Mouse (Mus musculus) WW6 (cell line): Measurements from ENCODE around the gene Emc10.
A peak's percentile ranks its signal among the peaks of the same experiment; 100 is the strongest.

Experiments used
- DNase-seq: peaks from one replicate; pipeline ENCODE4 v3.0.0-alpha.2; 2013; ENCODE audit warnings: low read depth, low spot score

Emc10 gene

DNA sequence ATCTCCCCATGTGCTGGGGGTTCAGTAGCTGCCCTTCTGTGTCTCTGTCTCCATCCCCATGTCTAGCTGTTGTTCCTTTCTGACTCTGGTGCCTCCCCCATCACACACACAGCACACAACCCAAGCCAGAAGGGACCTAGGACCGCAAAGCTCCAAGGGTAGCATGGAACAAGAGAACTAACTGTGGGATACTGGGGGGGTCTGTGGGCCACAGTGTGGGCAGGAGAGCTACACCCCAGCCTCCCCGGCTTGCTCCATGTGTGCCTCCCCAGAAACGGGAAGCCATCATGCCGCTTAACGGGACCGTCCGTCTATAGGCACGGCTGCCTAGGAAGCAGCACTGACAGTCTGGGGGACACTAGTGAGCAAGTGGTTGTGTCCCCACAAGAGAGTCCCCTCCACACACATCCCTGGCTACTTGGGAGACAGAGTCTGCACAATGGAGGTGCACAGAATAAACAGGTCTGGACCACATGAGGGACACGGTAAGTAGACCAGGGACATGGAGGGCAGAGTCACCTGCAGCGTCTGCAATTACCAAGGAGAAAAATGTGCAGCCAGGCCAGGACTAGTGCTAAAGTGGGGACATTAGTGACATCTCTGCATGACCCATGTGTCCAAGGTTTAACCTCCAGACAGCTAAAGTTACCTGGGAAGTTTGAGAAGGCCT, 32.6 kb downstream of the Emc10 start:
- DNase-seq: no peak

DNA sequence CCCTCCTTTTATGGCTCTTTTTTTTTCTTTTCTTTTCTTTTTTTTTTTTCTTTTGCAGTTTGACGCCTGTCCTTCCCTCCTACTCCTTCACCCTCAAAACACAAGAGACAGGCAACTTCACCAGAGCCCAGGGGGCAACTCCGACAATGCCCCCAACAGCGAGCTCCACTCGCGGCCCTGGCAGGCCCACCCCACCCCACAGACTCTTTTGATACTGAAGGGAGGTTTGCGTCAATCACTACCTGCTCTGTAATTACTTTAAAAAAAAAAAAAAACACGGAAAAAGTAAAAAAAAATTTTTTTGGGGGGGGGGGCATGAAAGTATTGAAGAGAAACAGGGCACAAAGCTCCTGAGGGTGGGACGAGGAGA, 33.3 kb downstream of the Emc10 start:
- no peak for DNase-seq

DNA sequence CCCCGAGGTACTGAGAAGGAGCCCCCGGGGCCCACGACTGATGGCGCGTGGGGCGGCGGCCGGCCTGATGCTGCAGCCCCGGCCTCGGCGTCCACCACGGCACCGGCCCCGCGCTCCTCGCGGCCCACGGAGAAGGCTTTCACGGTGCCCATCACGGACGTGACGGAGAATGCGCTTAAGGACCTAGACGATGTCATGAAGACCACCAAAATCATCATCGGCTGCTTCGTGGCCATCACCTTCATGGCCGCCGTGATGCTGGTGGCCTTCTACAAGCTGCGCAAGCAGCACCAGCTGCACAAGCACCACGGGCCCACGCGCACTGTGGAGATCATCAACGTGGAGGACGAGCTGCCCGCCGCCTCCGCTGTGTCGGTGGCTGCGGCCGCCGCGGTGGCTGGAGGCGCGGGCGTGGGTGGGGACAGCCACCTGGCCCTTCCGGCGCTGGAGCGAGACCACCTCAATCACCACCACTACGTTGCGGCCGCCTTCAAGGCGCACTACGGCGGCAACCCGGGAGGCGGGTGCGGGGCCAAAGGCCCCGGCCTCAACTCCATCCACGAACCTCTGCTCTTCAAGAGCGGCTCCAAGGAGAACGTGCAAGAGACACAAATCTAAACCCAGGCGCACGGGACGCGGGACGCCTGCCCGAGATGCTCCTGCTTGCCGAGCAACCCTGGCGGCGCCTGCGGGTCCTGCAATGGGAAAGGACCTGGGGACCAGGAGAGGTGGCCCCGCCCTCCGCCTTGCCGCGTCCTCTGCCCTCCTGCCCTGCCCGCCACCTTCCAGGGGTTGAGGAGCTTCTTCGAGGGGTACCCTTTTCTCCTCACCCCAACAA, 33.9 kb downstream of the Emc10 start:
- DNase-seq: peak; percentile 75

DNA sequence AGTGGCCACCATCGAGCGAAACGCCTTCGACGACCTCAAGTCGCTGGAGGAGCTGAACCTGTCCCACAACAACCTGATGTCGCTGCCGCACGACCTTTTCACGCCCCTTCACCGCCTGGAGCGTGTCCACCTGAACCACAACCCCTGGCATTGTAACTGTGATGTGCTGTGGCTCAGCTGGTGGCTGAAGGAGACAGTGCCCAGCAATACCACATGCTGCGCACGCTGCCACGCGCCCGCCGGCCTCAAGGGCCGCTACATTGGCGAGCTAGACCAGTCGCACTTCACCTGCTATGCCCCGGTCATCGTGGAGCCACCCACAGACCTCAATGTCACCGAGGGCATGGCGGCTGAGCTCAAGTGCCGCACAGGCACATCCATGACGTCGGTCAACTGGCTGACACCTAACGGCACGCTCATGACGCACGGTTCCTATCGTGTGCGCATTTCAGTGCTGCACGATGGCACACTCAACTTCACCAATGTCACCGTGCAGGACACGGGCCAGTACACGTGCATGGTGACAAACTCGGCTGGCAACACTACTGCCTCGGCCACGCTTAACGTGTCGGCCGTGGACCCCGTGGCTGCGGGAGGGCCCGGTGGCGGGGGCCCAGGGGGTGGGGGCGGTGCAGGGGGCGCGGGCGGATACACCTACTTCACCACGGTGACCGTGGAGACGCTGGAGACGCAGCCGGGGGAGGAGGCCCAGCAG, 34.7 kb downstream of the Emc10 start:
- DNase-seq: no peak

DNA sequence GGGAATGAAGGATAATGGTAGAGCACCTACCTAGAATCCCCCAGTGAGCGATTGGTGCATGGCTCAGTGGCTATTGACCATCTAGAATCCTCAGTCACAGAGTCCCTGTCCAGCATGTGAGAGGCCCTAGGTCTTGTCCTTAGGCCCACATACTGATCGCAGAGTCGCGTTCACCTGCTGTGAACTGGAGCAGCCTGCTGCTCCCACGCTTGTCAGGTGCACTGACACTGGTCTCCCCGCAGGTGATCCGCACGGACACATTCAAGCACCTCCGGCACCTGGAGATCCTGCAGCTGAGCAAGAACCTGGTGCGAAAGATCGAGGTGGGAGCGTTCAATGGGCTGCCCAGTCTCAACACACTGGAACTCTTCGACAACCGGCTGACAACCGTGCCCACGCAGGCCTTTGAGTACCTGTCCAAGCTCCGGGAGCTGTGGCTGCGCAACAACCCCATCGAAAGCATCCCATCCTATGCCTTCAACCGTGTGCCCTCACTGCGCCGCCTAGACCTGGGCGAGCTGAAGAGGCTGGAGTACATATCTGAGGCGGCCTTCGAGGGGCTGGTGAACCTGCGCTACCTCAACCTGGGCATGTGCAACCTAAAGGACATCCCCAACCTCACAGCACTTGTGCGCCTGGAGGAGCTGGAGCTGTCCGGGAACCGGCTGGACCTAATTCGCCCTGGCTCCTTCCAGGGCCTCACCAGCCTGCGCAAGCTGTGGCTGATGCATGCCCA, 35.4 kb downstream of the Emc10 start:
- DNase-seq: no peak

DNA sequence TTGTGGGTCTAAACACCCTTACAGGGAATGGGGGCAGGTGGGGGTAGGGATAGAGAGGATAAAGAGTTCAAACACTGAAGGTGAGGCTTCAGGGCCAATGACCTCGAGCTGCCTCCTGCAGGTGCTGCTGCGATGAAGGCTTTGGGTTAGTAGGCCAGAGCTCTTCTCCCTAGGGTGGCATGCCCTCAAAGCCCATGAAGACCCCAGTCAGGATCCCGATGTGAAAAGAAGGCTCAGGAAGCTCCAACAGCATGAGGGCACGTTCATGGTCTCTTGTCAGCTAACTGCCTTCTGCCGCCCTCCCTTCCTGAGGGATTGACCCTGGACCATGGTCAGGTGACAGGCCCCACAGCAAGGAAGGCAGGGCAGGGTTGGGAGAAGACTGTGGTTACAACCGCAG, 36.3 kb downstream of the Emc10 start:
- DNase-seq: no peak

DNA sequence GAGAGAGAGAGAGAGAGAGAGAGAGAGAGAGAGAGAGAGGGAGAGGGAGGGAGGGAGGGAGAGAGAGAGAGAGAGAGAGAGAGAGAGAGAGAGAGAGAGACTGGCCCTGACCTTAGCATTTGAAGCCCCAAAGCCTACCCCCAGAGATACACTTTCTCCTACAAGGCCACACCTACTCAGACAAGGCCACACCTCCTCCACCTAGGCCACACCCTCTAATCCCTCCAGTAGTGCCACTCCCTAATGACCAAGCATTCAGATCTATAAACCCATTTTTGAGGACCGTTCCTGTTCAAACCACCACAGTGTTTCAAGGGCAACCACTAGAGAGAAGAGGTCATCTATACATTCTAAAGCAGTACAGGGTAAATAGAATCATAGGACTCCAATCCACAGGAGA, 40.0 kb downstream of the Emc10 start:
- no peak for DNase-seq

DNA sequence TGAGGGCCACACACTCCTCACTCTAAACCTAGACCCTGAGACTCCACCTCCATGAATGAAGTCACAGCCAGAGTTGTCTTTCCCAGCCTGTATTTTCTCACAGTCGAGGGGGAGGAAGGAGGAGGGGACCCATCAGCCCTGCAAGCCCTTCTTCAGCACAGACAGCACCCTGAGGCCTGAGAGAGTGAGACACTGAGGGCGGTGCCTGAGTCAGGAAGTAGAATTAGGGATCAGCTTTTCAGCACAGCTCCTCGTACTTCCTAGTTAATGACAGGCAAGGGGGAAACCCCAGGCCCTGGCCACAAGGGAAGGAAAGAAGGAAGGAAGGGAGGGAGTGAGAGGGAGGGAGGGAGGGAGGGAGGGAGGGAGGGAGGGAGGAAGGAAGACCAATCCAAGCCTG, 43.1 kb downstream of the Emc10 start:
- DNase-seq: no peak

DNA sequence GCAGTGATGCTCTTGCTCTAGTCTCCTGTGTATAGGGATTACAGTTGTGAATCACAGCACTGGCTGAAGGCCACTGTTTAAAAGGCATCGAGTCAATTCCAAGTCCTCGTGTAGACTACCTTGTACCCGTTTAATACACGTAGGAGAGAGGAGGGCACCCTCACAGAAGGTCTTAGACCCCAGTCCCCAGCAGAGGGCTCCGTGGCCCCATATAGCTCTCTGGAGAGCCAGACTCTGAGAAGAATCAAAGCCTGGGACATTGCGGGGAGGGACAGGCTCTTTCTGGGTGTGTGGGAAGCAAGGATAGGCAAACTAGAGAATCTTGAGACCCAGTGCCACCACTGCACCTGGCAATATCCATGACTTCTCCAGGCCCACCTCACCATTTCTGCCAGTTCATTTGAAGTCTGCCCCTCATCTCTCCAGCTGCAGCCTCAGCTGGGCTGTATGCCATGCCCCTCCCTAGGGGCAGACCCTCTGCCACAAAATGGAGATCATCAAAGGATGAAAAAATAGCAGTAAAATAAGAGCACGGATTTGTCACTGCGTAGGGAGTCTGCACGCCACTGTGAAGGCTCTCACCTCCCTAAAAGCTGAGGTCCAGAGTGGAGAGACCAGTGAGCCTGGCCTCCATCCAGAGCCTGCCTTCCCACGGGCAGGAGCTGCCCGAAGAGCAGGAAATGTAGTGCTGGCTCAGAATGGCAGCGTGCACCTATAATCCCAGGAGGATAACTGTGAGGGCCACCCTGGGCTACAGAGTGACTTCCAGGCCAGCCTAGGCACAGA, 50.1 kb downstream of the Emc10 start:
- no peak for DNase-seq

DNA sequence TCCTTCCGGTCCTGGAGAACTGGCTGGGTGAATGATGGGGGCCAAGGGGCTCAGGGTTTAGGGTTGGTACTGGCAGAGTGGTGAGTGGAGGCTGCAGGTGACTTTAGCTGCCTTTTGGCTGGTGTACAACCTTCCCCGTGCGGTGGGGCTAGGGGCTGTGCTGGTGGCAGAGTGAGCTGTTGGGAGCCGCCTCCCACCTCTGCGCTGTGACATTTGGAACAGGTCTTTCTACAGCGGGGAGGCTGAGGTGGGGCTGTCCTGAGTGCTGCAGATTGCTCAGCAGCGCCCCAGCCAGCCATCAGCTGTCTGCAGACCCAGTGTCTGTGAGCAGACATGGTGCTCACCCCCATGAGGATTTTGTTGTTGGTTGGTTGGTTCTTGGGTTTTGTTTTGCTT, 50.8 kb downstream of the Emc10 start:
- DNase-seq: no peak

DNA sequence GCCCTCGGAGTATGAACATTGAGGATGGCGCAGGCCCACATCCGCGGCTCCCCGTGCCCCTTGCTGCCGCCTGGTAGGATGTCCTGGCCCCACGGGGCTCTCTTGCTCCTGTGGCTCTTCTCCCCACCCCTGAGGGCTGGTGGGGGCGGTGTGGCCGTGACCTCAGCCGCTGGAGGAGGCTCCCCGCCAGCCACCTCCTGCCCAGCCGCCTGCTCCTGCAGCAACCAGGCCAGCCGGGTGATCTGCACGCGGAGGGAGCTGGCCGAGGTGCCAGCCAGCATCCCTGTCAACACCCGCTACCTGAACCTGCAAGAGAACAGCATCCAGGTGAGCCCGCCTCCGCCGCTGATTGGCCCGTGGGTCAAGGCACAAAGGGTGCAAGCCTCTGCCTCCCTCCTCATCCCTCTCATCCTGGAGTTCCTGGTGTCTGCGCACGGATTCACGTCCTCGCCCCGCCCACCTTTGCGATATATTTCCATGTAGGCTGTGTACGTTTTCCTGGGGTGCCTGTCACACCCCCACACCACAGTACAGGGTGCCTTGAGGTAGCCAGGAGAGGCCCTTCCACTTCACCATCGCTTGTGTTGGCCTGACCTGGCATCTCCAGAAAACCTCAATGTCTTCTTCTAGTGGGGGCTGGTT, 51.3 kb downstream of the Emc10 start:
- no peak for DNase-seq

DNA sequence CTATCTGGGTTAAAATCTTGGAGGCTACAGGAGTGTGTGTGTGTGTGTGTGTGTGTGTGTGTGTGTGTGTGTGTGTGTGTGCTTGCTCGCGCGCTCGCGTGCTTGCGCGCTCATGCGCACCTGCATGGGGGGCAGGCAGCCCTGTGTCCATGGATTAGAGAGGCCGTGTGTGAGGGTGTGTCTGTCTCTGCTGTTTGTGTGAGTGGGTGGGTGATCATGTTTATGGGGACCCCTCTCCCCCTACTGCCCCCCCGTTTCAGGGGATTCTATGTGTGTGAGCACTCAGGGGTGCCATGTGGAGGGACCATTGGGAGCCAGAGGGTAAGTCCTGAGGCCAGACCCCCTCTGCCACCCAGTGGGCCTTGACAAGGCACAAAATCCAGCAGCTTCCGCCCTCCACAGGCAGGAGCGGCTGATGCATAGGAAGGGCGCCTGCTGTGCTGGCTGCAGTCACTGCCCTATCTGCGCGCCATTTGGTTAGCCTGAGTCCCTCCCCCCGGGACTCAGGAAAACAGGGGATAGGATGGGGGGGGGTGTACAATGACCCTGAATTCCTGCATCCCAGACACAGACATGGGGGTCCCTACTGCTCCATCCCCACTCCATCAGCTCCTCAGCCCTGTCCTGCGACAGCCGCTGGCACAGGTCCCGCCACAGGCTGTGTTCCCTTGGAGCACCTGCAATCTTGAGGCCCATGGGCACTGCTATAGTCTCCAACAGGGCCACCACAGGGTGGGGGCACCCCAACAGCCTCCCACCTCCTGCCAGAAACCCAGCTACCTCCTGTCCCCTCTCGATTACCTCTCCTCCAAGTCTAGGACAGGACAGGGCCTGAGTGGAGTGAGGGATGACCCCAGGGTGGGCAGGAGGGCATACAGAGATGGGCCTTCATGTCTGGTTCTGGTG, 52.8 kb downstream of the Emc10 start:
- no peak for DNase-seq

DNA sequence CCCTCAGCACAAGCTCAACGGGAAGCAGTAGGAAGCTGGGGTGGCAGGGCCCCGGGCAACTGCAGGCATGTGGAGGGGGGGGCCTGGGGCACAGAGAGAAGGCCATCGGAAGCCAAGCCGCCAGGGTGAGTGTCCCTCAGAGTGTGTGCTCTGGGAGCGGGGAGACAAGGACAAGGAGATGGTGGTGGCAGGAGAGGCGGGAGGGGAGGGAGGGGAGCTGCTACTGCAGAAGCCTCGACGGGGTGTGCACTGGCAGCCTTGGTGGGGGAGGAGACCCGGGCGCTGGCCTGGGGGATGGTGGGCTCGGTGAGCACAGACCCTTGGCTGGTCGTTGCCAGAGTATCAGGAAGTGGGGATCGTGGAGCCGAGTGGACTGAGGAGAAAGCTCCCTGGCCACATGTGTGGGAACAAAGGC, 53.9 kb downstream of the Emc10 start:
- no peak for DNase-seq

DNA sequence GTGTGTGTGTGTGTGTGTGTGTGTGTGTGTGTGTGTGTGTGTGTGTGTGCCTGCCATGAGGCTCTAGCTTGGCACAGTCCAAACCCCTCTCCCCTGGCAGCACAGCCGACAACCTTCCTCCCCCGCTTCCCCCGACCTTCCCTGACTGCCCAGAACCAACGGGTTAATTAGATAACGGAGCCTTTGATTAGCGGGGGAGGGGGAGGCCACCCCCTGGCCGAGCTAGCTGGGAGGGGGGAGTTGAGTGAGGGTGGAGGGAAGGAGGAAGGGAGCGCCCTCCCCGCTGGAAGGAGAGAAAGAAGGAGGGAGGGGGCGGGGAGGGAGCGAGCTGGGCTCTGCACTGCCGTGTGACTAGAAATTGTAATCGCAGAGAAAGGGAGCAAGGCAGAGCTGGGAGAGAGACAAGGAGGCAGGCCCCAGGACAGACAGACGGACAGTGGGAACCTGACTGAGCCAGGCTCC, 54.6 kb downstream of the Emc10 start:
- DNase-seq: no peak

DNA sequence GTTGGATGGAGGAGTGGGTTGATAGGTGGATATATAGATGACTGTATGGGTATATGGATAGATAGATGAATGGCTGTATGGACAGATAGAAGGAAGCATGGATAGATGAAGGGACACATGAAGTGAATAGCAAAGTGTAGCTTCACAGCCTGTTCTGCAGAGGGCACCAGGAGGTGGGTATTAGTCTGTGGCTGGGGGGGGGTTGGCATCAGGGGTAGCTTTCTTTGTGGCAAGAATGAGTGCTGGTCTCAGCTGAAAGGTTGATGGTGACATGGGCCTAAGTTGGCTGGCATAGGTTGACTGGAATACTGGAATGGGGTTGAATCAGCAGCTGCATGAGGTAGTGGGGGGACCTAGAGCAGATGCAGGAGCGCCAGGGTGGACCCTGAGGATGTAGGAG, 55.1 kb downstream of the Emc10 start:
- no peak for DNase-seq

DNA sequence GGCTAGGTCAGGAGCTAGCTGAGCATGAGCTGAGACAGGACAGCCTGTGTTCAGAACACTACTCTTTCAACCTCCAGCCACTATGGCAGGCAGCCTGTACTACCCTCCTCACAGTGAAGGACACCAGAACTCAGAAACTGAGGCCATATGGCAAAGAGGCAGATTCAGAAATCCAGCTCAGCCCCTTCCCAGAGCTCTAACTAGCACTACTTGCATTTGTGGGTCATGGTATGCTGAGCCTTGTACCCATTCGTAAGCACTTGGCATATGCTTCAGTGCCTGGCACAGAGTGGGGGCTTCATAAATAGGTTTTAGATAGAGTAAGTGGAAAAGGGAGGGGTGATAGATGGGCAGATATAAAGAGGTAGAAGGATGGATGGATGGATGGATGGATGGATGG, 55.9 kb downstream of the Emc10 start:
- no peak for DNase-seq
